Mouse (Mus musculus) forebrain, embryonic 13.5 days (tissue): Measurements from ENCODE around the gene Esyt2. TPM values are rescaled to one million over a fixed set of nuclear protein-coding genes. Genes with fewer than 3 reads are reported as not detected.
A peak's percentile ranks its signal among the peaks of the same experiment; 100 is the strongest.

ENCODE experiments used
- ATAC-seq: fragments of 200-750 bp; cut with Nextera tagmentation; 2 replicates; pipeline ENCODE4 v1.8.0; 2017
- H3K27ac ChIP-seq: fragments of 300-500 bp; sonication (generic); 2 replicates; pipeline ENCODE4 v1.5.1; 2015; ENCODE audit warnings: inconsistent platforms, mild to moderate bottlenecking, moderate library complexity
- H3K27me3 ChIP-seq: fragments of 300-500 bp; sonication (generic); 2 replicates; pipeline ENCODE4 v1.6.1; 2015; ENCODE audit warnings: mild to moderate bottlenecking, inconsistent platforms
- H3K36me3 ChIP-seq: fragments of 300-500 bp; sonication (generic); 2 replicates; pipeline ENCODE4 v1.6.1; 2015; ENCODE audit warnings: mild to moderate bottlenecking, inconsistent platforms; ENCODE audit not compliant: poor library complexity, severe bottlenecking
- H3K4me1 ChIP-seq: fragments of 300-500 bp; sonication (generic); 2 replicates; pipeline ENCODE4 v1.6.1; 2015; ENCODE audit warnings: inconsistent platforms
- H3K4me2 ChIP-seq: fragments of 300-500 bp; sonication (generic); 2 replicates; pipeline ENCODE4 v1.6.1; 2015; ENCODE audit warnings: inconsistent platforms, mild to moderate bottlenecking, moderate library complexity
- H3K4me3 ChIP-seq: fragments of 300-500 bp; sonication (generic); 2 replicates; pipeline ENCODE4 v1.5.1; 2015; ENCODE audit warnings: mild to moderate bottlenecking, inconsistent platforms
- H3K9ac ChIP-seq: fragments of 300-500 bp; sonication (generic); 2 replicates; pipeline ENCODE4 v1.6.1; 2015; ENCODE audit warnings: mild to moderate bottlenecking, inconsistent platforms
- H3K9me3 ChIP-seq: fragments of 300-500 bp; sonication (generic); replicated peaks from 2 replicates; pipeline ENCODE4 v1.6.1; 2016; ENCODE audit warnings: inconsistent platforms
- WGBS: fragments of 180-500 bp; shearing (Covaris S2); methylation state at CpG from one replicate; pipeline ENCODE4 v1.1.7; 2015; 5-methylcytosine and 5-hydroxymethylcytosine counted together
- polyA plus RNA-seq: library from polyadenylated mRNA; unstranded; fragments of >200 nt; fragmentation: Nextera tagmentation; extraction: Ambion mirVana; gene quantifications from 2 replicates; pipeline ENCODE4 v1.2.1, GENCODE M21; 2015

Esyt2 gene
- polyA plus RNA-seq, 1 experiment from 2014 or later: 9.9 TPM

GRCm38 (mm10) chr12:116368857-116369256 lies 87.9 kb downstream of the Esyt2 start:
- WGBS: 88% methylated on average over 2 of the region's 2 CpGs
- ATAC-seq: no peak

GRCm38 (mm10) chr12:116383101-116383500 lies 102.1 kb downstream of the Esyt2 start:
- Histone ChIP-seq H3K27me3 (no peaks in the 10 kb centered on the region), H3K27ac (no peak overlapping the region), H3K9ac (no peak overlapping the region), H3K4me1 (no peaks in the 10 kb centered on the region), H3K9me3 (no peaks in the 10 kb centered on the region), H3K36me3 (peaks cover 14% of the 10 kb centered on the region), H3K4me3 (no peak overlapping the region), H3K4me2 (no peak overlapping the region)
- ATAC-seq: no peak
- 86% methylated on average over 2 of the region's 2 CpGs for WGBS

More at GRCm38 (mm10) chr12:116368857-116369256, 87.9 kb downstream of the Esyt2 start:
- no peaks in the 10 kb centered on the region for H3K27me3 ChIP-seq
- H3K4me1 ChIP-seq: no peaks in the 10 kb centered on the region
- no peak overlapping the region for H3K4me3 ChIP-seq
- H3K9ac ChIP-seq: no peak overlapping the region
- H3K27ac ChIP-seq: no peak overlapping the region
- no peaks in the 10 kb centered on the region for H3K9me3 ChIP-seq
- H3K36me3 ChIP-seq: peaks cover 41% of the 10 kb centered on the region
- H3K4me2 ChIP-seq: no peak overlapping the region

GRCm38 (mm10) chr12:116383995-116384394 lies 103.0 kb downstream of the Esyt2 start:
- no peak overlapping the region for H3K9ac ChIP-seq
- H3K4me3 ChIP-seq: no peak overlapping the region
- no peak for ATAC-seq
- peaks cover 11% of the 10 kb centered on the region for H3K36me3 ChIP-seq
- H3K27ac ChIP-seq: no peak overlapping the region
- H3K9me3 ChIP-seq: no peaks in the 10 kb centered on the region
- H3K4me2 ChIP-seq: no peak overlapping the region
- H3K27me3 ChIP-seq: no peaks in the 10 kb centered on the region
- no peaks in the 10 kb centered on the region for H3K4me1 ChIP-seq

- no peak for ATAC-seq
- Histone ChIP-seq H3K4me1 (no peaks in the 10 kb centered on the region), H3K27ac (no peak overlapping the region), H3K4me3 (no peak overlapping the region), H3K9me3 (no peaks in the 10 kb centered on the region), H3K4me2 (no peak overlapping the region), H3K36me3 (no peaks in the 10 kb centered on the region), H3K27me3 (no peaks in the 10 kb centered on the region), H3K9ac (no peak overlapping the region)
- WGBS: 73% methylated on average over 1 of the region's 1 CpGs
These were observed 105.8 kb downstream of the Esyt2 start for GRCm38 (mm10) chr12:116386802-116387201.

DNA sequence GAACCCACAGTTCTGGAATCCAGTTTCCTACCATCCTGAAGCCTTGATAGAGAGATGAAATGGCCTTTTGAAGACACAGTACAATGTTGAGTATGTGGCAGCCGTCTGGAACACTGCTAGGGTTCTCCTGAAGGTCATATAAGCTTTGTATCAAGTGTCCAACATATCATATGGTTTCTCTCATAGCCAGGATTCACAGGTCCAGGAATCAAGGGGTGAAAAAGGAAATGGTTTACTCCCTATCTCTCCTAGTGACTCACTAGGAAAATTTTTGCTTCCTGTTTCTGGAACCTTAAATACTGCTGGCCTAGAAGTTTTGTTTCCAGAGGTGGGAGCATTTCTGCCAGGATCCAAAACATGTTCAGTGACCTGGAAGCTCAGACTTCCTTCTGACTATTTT lies 108.9 kb downstream of the Esyt2 start:
- no peak for ATAC-seq
- Histone ChIP-seq H3K4me3 (no peak overlapping the region), H3K27ac (no peak overlapping the region), H3K9ac (no peak overlapping the region), H3K9me3 (no peaks in the 10 kb centered on the region), H3K4me2 (no peak overlapping the region), H3K27me3 (no peaks in the 10 kb centered on the region), H3K4me1 (no peaks in the 10 kb centered on the region), H3K36me3 (no peaks in the 10 kb centered on the region)
- WGBS: 50% methylated on average over 1 of the region's 1 CpGs

DNA sequence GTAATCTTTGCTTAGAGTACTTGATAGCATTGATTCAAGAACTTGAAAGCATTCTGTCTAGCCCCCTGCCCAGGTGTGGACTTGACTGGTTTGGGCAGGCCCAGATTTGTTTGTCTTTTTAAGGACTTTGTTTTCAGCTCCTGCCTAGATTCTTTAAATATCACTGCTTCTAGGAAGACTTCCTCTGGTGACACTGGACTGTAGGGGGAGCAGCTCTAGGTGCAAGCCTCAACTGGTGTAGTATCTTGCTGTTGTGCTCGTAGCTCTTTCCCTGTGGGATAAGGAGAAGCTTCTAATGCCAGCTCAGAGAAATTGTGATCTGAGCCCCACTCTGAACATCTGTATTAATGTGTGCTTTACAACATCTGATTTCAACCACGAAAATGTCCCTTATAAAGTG lies 113.3 kb downstream of the Esyt2 start:
- Histone ChIP-seq H3K27me3 (no peaks in the 10 kb centered on the region), H3K4me2 (no peak overlapping the region), H3K4me3 (no peak overlapping the region), H3K36me3 (peaks cover under 1% of the 10 kb centered on the region), H3K4me1 (no peaks in the 10 kb centered on the region), H3K9ac (no peak overlapping the region), H3K9me3 (no peaks in the 10 kb centered on the region), H3K27ac (no peak overlapping the region)
- WGBS: 74% methylated on average over 2 of the region's 2 CpGs
- no peak for ATAC-seq

- H3K9me3 ChIP-seq: no peaks in the 10 kb centered on the region
These were observed 114.3 kb downstream of the Esyt2 start for GRCm38 (mm10) chr12:116395312-116395711.

GRCm38 (mm10) chr12:116396072-116396695 lies 115.2 kb downstream of the Esyt2 start:
- no peaks in the 10 kb centered on the region for H3K4me1 ChIP-seq
- H3K27me3 ChIP-seq: no peaks in the 10 kb centered on the region
- H3K9me3 ChIP-seq: no peaks in the 10 kb centered on the region
- H3K9ac ChIP-seq: no peak overlapping the region
- H3K36me3 ChIP-seq: peaks cover 12% of the 10 kb centered on the region
- H3K27ac ChIP-seq: no peak overlapping the region
- no peak overlapping the region for H3K4me2 ChIP-seq
- ATAC-seq: no peak
- H3K4me3 ChIP-seq: no peak overlapping the region
- WGBS: 67% methylated on average over 2 of the region's 2 CpGs

More at GRCm38 (mm10) chr12:116395312-116395711, 114.3 kb downstream of the Esyt2 start:
- Histone ChIP-seq H3K4me3 (no peak overlapping the region), H3K27ac (no peak overlapping the region), H3K4me2 (no peak overlapping the region), H3K4me1 (no peaks in the 10 kb centered on the region), H3K9ac (no peak overlapping the region), H3K27me3 (no peaks in the 10 kb centered on the region), H3K36me3 (peaks cover 6% of the 10 kb centered on the region)
- no peak for ATAC-seq
- WGBS: 92% methylated on average over 2 of the region's 2 CpGs

- H3K9me3 ChIP-seq: peaks cover 32% of the 10 kb centered on the region
- H3K4me3 ChIP-seq: peak overlapping the region; percentile 77
- H3K27me3 ChIP-seq: no peaks in the 10 kb centered on the region
- peaks cover 15% of the 10 kb centered on the region for H3K4me1 ChIP-seq
- no peak for ATAC-seq
- WGBS: 97% methylated on average over 18 of the region's 18 CpGs
- H3K36me3 ChIP-seq: peaks cover 55% of the 10 kb centered on the region
- peak overlapping the region; percentile 83 for H3K4me2 ChIP-seq
- 0 out of 2 replicates have a peak overlapping the region, but pooled peaks have one; percentile 38 for H3K9ac ChIP-seq
- no peak overlapping the region for H3K27ac ChIP-seq
These were observed 123.2 kb downstream of the Esyt2 start for GRCm38 (mm10) chr12:116404012-116404679.

DNA sequence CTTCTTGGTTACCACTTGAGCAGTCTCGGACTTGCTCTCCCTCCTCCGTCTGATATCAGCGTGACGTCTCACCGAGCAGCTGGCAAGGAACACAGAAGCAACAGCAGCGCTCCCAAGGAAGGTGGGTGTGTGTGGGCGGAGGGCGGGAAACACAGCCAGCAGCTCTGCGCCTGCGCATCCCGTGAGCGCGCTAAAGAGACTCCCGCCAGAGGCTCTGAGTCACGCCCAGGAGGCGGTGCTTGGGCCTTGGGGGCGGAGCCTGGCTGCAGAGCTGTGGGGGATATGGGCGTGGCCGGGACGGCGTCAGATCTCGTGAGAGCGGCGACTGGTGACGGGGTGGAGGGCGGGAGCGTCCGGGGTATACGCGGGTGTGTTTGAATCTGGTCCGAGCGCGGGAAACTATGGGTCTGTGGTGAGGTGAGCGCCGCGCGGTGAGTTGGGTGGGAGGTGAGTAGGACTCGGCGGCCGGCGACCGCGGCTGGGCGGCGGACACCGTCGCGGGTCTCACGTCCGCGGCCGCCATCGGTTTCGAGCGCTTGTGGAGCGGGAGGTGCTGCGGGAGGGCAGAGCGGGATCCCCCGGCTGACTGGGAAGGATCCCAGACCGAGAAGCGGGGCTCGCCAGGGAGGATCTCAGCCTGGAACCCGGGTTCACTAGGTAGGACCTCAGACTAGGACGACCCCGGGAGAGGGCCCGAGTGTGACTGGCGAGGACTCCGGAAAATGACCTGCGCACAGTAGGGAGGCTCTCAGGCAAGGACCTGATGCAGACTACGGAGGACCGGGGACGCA lies 124.2 kb downstream of the Esyt2 start, which contains the start of gene Ncapg2:
Ncapg2 (plus strand) TSS at position 358 of the 791 bp plus-strand sequence.
- Histone ChIP-seq H3K27me3 (no peaks in the 10 kb centered on the region), H3K4me1 (peaks cover 15% of the 10 kb centered on the region), H3K27ac (peak within 1 kb of the TSS; percentile 14; the same call in 1 of the 2 replicates), H3K36me3 (peaks cover 58% of the 10 kb centered on the region), H3K4me2 (peak within 1 kb of the TSS; percentile 83), H3K9me3 (peaks cover 32% of the 10 kb centered on the region), H3K4me3 (peak within 1 kb of the TSS; percentile 77), H3K9ac (peak within 1 kb of the TSS; percentile 87)
- under 1% methylated on average over 68 of the region's 72 CpGs for WGBS
- ATAC-seq: peak; percentile 99

DNA sequence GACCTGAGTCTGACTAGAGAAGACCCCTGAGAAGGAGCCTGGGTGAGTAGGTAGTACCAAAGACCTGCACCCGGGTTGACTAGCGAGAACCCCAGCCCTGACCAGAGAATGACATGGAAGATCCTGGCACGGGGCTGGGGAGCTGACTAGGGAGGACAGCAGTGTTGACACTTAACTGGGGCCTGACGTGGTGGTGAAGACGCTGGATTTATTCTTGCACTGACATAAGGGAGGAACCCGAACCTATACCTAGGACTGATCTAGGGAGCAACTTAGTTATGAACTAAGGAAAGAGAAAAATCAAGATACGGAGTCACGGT lies 124.8 kb downstream of the Esyt2 start:
- Histone ChIP-seq H3K27me3 (no peaks in the 10 kb centered on the region), H3K9ac (peak overlapping the region; percentile 87), H3K9me3 (peaks cover 32% of the 10 kb centered on the region), H3K36me3 (peaks cover 57% of the 10 kb centered on the region), H3K27ac (0 out of 2 replicates have a peak overlapping the region, but pooled peaks have one; percentile 14), H3K4me2 (peak overlapping the region; percentile 83), H3K4me3 (peak overlapping the region; percentile 77), H3K4me1 (peaks cover 15% of the 10 kb centered on the region)
- ATAC-seq: no peak
- 15% methylated on average over 8 of the region's 8 CpGs for WGBS

DNA sequence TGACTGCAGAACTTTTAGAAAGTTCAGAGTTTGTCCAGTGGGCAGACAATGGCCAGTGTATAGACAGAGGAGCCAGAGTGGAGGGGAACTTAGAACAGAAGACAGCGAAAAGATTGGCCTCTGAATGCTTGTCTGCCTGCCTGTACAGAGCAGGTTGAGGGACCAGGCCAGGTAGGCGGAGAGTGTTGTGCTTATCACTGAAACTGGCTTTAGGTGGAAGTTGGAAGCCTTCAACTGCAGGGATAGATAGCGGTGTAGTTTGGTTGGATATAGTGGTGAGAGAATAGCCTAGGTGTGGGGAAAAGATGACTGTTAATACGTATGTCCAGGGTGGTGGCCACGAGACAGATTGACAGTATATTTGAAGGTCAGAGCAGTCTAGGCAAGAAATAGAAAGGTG lies 126.9 kb downstream of the Esyt2 start:
- Histone ChIP-seq H3K4me1 (peaks cover 15% of the 10 kb centered on the region), H3K27ac (no peak overlapping the region), H3K9ac (no peak overlapping the region), H3K27me3 (no peaks in the 10 kb centered on the region), H3K4me2 (no peak overlapping the region), H3K36me3 (peaks cover 48% of the 10 kb centered on the region), H3K9me3 (peaks cover 17% of the 10 kb centered on the region), H3K4me3 (no peak overlapping the region)
- no peak for ATAC-seq
- WGBS: 98% methylated on average over 5 of the region's 5 CpGs
